ENCODE assay signal across 19 mouse cellular contexts in the genomic region with DNA sequence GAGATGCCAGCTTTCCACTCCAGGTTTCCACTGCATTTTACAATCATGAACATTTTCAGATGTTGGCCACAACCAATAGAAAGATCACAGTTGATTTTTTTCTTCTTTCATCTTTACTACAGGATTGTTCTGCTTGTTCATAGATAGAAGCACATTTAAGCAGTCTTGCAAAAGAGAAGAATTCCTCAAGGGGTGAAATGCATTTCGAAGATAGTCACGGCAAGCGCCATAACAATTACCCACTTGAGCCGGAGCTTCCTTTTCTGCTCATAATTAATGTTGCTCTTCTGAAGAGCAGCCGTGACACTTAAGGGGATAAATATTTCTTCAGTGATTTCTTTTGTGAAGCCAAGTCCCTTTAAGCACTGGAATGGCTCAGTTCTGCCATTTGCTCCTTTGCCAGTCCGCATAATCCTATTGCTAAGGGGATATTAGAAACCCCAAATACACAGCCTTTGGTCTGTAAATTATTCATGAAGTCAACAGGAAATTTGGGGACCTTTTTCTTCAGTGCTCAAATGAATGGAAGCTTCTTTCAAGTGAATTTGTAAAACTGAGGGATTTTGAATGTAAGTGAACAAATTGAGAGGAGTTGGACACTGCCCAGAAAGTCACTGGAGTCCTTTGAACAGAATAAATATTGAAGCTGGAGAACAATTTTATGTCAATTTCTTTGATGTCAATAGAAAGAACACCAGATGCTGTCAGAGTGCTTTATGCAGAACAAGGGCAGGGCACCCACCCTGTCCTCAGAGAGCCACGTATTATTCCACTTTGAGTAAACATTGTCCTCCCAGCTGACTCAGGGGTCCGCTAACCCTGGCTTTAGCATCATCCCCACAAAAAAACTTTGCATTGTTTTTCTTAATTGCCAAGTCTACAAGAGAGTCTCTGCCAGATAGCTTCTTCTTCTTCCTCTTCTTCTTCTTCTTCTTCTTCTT.
DNase-seq lines count a peak whose midpoint lies in the region; ATAC-seq and TF ChIP-seq lines count a peak whose summit lies in the region.
"Had no signal": no experiment of that assay in that cellular context is flagged by ENCODE, and none has a peak within 500 bp of the region (broad histone marks: within the 10 kb centered on the region; RNA-seq: fewer than 3 reads in every experiment).

No protein-coding gene starts in this region.

- TF ChIP-seq CTCF in brain, embryonic 14.5 days (IDR thresholded peaks at IDR 0.05; ENCODE audit: borderline replicate concordance, extremely low read depth, insufficient read depth, insufficient read length), result no peak
- no peak for TF ChIP-seq CTCF in thymus, adult 2 months (IDR thresholded peaks at IDR 0.05; ENCODE audit: borderline replicate concordance, control insufficient read depth, extremely low read depth, insufficient read depth, low read length, poor library complexity)

- WGBS in midbrain, embryonic 10.5 days, result 66% methylated on average over 8 of the region's 8 CpGs
- WGBS in midbrain, embryonic 15.5 days, result 20% methylated on average over 8 of the region's 8 CpGs
- WGBS in thymus, adult 2 months, result 88% methylated on average over 8 of the region's 8 CpGs

- H3K27me3 ChIP-seq in midbrain, embryonic 10.5 days (ENCODE audit: low read depth, poor library complexity, severe bottlenecking), result peaks cover 7% of the 10 kb centered on the region; the same call in 1 of the 2 replicates
- no peaks in the 10 kb centered on the region for H3K27me3 ChIP-seq in midbrain, embryonic 15.5 days (replicated peaks)
- no peaks in the 10 kb centered on the region for H3K27me3 ChIP-seq in thymus, adult 2 months (ENCODE audit: control insufficient read depth, insufficient read depth, low read length)
- H3K27me3 ChIP-seq: forebrain, embryonic 15.5 days; heart, embryonic 12.5 days; Patski had no signal

- no peak overlapping the region for H3K4me2 ChIP-seq in midbrain, embryonic 15.5 days
- H3K4me2 ChIP-seq: forebrain, embryonic 15.5 days; heart, embryonic 12.5 days had no signal

- no peaks in the 10 kb centered on the region for H3K9me3 ChIP-seq in midbrain, embryonic 10.5 days (replicated peaks)
- no peaks in the 10 kb centered on the region for H3K9me3 ChIP-seq in midbrain, embryonic 15.5 days
- H3K9me3 ChIP-seq: forebrain, embryonic 15.5 days; heart, embryonic 12.5 days had no signal

- H3K4me1 ChIP-seq in midbrain, embryonic 10.5 days, result peaks cover 25% of the 10 kb centered on the region
- H3K4me1 ChIP-seq in midbrain, embryonic 15.5 days, result no peaks in the 10 kb centered on the region
- no peaks in the 10 kb centered on the region for H3K4me1 ChIP-seq in thymus, adult 2 months (replicated peaks; ENCODE audit: control insufficient read depth, insufficient read depth, low read length)
- H3K4me1 ChIP-seq: forebrain, embryonic 15.5 days had no signal

- H3K9ac ChIP-seq in midbrain, embryonic 15.5 days, result no peak overlapping the region
- H3K9ac ChIP-seq: forebrain, embryonic 15.5 days; heart, embryonic 12.5 days had no signal

- ATAC-seq in midbrain, embryonic 15.5 days (replicated peaks), result peak; percentile 82
- ATAC-seq: activated CD4-positive, CD25-positive, alpha-beta regulatory T cell, adult 4 months; forebrain, embryonic 15.5 days; intestine, embryonic 16.5 days; Patski had no signal

- no peak overlapping the region for H3K27ac ChIP-seq in midbrain, embryonic 10.5 days (replicated peaks)
- H3K27ac ChIP-seq in midbrain, embryonic 15.5 days, result no peak overlapping the region
- no peak overlapping the region for H3K27ac ChIP-seq in thymus, adult 2 months (ENCODE audit: control insufficient read depth, insufficient read depth, low read length)
- H3K27ac ChIP-seq: forebrain, embryonic 15.5 days had no signal

- no peaks in the 10 kb centered on the region for H3K36me3 ChIP-seq in midbrain, embryonic 10.5 days
- H3K36me3 ChIP-seq in midbrain, embryonic 15.5 days (replicated peaks), result no peaks in the 10 kb centered on the region
- no peaks in the 10 kb centered on the region for H3K36me3 ChIP-seq in thymus, adult 2 months (ENCODE audit: control insufficient read depth, insufficient read depth, low read length)
- H3K36me3 ChIP-seq: forebrain, embryonic 15.5 days; heart, embryonic 12.5 days had no signal

- H3K4me3 ChIP-seq in midbrain, embryonic 10.5 days, result no peak overlapping the region
- H3K4me3 ChIP-seq in midbrain, embryonic 15.5 days, result no peak overlapping the region
- no peak overlapping the region for H3K4me3 ChIP-seq in thymus, adult 2 months (ENCODE audit: control insufficient read depth, insufficient read depth, low read length)
- H3K4me3 ChIP-seq: forebrain, embryonic 15.5 days; heart, embryonic 12.5 days had no signal

- peak; percentile 55 for DNase-seq in heart, adult 11 months
- no peak for DNase-seq in heart, adult 8-10 months (ENCODE audit: low spot score)
- DNase-seq in brain, embryonic 14.5 days (ENCODE audit: low read depth), result peak; percentile 62
- peak; percentile 6 for DNase-seq in midbrain, embryonic 10.5 days (ENCODE audit: low spot score)
- DNase-seq in thymus, adult 2 months, result no peak
- no peak for DNase-seq in ovary, postnatal 36 days (ENCODE audit: low spot score)
- DNase-seq in lung, postnatal 14 days, result no peak
- DNase-seq: adrenal gland, postnatal 14 days; cerebellum, adult 18-20 months; cerebellum, adult 9-11 months; gastrocnemius, postnatal 36 days; heart, adult 18-20 months; heart, postnatal 36 days had no signal

- no peak for TF ChIP-seq POLR2A in brain, embryonic 14.5 days (IDR thresholded peaks at IDR 0.05; ENCODE audit: borderline replicate concordance, extremely low read depth, insufficient read depth, insufficient read length, poor library complexity, severe bottlenecking)
- TF ChIP-seq POLR2A in thymus, adult 2 months (IDR thresholded peaks at IDR 0.05; ENCODE audit: control insufficient read depth, extremely low read depth, insufficient read depth, low read length, poor library complexity), result no peak

Comparison
In these comparisons a context has a peak if more than half of its experiments do, and no peak if none do; other contexts are left out.
1. DNase-seq: peak in heart, adult 11 months (single experiment), brain, embryonic 14.5 days (single experiment) and midbrain, embryonic 10.5 days (single experiment); none in heart, adult 8-10 months (single experiment), thymus, adult 2 months (single experiment), ovary, postnatal 36 days (single experiment) and lung, postnatal 14 days (single experiment).